Mouse (Mus musculus) frontal cortex, postnatal 36 days (tissue): ENCODE results near the gene Zfp36l2.

Experiments
- DNase-seq, 2 experiments: peaks; one replicate each; pipeline ENCODE4 v3.0.0; 2022; ENCODE audit warnings: low spot score in 2 of 2

Zfp36l2 gene

DNA sequence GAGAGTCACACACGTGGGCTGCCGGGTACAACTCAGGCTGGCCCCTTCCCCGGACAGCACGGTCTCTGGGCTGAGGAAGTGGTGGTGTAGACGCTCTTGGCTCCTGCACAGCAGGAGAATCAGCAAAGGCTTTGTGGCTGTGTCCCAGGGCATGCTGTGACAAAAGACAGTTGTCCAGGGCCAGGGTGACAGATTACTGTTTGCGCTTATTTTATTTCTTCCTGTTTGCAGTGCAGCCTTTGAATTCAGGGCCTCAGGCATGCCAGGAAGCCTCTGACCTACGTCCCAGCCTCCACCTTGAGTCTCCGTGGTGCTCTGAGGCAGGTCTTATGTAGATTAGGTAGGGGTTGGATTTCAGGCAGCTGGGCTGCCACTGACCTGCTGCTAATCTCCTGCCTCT is 10.3 kb downstream of the Zfp36l2 start:
- no peak for DNase-seq

DNA sequence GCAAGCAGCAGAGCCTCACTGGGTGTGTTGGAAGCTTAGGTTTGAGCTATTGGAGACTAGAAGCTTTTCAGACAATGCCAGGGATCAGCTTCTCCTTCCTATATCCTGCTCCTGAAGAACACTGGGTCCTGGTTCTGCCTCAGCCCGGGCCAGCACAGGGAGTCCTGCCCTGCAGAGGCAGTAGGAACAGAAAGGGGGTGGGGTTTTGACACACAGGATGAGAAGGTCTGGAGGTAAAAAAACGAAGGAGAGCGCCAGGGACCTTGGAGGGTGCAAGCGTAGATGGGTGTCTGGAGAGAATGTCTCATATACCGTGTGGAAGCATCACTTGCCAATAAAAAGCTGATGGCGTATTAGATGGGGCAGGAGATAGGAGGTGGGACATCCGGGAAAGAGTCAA is 11.3 kb downstream of the Zfp36l2 start:
- DNase-seq, result no peak

DNA sequence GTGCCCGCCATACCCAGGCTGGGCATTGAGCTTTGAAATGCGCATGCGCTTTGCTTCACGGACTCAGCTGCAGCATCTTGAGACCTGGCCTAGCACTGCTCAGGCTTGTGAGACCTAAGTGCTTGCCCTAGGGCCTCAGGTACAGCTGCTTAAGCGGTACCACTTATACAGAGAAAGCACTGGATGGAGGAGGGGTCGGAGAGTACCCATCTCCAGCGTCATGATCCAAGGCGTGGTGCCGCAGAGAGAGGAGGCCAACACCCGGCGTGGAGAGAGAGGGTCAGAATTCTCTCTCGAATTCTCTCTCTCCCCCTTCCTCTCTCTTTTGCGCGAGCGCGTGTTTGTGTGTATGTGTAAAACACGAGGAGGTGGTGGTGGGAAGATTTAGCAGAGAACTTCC is 12.6 kb downstream of the Zfp36l2 start:
- DNase-seq, result no peak

DNA sequence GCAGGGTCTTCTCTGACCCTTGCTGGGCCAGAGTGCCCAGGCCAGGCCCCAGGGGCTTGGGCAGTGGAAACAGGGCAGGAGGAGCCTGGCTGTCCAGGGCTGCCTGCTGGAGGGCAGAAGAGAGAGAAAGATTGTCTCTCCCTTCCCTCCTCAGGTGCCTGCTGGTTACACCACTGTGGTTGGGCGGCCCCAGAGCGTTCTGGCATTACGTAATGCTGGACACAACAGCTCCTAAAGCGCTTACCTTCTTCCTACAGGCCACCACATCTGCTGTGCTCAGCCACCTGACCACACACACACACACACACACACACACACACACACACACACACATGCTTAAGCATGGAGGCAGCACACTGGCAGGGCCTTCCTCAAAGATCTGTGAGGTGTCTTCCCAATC is 20.4 kb downstream of the Zfp36l2 start:
- no peak for DNase-seq

DNA sequence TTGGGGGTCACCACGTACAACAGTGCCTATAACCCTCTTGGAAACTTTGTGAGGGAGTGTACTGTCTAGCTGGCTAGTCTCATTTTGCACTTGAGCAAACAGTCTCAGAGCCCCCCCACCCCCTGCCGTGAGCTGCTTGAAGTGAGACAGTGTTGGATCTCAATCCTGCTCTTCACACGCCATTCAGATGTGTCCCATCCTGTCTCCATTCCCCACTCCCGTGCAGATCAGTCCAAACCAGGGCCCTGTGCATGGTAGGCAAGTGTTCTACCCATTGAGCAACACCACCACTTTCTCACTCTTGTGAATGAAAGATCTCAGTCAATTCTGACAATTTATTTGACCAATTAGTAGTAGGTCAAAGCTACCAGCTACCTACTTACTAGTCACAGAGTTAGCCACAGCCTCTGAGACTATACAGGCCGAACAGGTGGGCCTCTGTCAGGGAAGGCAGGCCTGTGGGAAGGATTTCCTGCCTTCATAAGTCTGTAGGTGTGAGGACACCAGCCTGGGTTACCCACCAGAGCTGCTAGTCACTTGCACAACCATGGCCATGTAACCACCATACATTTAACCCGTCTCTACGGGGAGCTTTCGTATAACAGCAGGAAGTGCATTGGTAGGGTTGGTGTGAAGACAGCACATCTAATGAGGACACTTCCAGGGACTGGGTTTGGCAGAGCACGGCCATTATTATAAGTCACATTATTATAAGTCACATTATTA is 21.4 kb downstream of the Zfp36l2 start:
- DNase-seq, result no peak

DNA sequence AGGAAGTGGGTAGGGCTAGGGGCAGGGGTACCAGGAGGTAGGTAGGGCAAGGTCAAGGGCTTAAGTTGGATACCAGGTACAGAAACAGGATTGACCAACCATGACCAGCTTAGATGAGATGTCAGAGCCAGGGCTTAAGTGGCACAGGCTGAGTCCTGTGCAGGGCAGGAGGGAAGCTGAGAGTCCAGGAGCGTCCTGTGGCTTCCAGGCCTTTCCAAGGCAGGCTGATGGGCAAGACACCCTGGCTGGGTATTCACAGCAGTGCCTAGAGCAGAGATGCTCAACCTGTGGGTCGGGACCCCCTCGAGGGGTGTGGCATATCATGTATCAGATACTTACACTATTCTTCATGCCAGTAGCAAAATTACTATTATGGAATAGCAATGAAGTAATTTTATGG is 22.0 kb downstream of the Zfp36l2 start:
- DNase-seq, result no peak

DNA sequence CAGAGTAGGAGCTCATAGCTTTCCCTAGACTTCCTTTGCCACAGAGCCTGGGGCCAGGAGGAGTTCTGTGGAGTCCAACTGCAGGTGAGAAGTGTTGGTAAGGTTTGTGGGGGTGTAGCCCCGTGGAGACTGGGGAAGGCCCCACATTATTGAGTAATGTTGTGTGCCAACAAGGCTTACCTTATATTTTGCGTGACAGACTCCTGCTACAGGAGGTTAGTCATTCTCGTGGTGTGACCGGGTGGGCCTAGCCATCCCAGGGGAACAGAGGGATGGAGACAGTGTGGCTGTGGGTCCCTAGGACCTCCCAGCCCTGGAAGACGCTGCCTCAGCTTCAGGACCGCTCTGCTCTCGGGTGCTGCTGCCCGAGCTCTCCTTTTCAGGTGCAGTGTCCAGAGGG is 23.6 kb downstream of the Zfp36l2 start:
- no peak for DNase-seq

DNA sequence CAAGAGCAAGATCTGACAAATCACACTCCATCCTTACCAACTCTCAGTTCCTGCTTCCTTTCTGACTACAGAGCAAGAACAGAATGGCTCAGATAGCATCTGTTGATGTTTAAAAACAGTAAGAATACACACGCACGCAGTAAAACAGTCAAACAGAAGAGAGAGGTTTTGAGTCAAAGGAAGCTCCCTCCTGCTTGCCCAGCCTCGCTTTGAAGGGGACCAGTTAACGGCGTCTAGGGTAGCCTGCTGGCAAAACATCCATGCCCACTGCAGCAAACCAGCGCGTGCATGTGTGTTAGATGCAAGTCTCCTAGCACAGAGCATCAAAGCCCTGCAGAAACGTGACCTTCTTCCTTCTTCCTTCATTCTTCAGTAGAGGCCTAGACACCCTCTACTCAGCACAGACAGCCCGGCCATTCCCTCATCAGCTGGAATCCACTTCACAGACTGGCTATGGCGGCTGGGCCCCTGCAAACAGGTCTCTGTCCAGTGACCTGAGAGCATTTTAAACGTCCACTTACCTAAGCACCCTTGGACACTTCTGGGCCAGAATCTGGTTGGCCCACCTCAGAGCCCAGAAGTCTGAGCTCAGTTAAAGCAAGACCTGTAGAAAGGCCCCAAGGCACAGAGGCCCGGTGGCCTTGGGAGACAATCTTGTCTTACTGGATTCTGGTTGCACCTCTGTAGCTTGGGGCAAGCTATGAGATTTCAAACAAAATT is 24.5 kb downstream of the Zfp36l2 start:
- no peak for DNase-seq

DNA sequence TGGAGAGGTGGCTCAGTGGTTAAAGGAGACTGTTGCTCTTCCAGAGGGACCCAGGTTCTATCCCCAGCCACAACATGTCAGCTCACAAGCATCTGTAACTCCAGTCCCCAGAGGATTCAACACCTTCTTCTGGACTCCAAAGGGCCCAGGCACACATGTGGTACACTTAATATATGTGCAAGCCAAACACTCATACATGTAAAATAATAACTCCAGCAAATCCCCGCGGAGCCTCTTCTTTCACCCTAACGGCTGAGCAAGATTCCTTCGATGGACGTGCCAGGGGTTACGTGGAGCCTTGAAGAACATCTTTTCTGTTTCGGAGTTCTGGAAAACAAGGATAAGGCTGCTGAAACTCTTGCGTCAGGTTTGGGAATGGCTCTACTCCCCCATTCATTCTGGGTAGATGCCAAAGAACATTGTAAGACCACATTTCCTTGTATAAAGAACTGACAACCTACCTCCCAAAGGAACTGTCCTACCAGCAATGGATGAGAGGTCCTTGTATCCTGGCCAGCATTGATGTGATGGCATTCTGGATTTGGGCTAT is 25.5 kb downstream of the Zfp36l2 start:
- no peak for DNase-seq

DNA sequence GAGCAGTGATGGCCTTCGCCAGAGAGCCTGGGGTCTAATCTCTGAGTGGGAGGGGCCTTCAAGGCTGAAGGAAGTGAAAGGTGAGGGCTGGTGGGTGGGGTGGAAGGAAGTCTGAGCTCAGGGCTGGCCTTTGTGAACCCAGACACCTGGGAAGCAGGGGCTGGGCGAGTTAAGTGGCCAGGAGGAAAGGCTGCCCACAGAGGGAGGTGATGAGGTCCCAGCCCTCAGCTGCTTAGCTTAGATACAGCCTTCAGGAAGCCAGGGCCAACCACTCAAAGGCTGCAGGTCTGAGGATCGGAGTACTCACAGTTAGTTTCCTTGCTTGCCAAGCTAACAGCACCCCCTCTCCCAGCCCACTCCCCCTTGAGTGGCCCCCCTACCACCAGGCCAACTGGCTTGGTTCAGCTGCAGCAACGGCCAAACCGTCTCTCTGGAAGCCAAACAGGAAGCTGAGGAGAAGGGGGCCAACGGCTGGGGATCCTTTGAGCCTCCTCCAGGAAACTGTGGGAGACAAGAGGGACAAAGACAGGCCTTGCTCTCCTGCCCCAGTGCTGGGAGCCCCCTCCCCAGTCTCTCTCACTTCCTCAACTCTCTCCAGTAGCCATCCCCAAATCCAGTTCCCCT is 26.4 kb downstream of the Zfp36l2 start:
- DNase-seq, result no peak

DNA sequence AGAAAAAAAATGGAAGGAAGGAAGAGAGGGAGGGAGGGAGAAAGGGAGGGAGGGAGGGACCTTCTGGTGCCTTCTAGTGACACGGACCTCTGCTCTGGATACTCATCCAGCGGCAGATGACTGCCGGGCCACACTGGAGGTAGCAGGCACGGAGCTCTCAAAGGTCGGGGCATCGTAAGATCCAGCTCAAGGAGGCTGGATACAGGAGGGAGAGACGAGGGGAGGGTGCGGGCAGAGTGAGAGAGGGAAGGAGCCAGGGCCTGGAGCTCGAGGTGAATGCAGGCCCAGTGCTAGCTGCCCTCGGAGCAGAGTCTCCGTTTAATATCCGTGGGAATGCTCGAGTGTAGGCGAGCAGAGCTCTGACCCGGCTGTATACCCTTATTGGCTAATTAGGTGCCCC is 28.9 kb downstream of the Zfp36l2 start:
- no peak for DNase-seq

DNA sequence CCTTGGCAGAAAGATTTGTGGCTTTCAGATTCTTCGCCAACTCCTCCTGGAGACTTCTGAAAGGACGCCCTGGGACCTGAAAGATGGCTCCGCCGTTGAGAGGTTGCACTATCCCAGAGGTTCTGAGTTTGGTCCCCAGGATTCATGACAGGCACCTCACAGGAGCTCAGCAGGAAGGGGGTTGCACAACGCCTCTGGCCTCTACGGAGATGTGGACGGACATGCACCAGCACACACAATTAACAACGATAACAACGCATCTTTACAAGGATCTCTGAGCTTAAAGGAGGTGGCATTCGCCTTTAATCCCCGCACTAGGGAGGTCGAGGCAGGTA is 29.3 kb downstream of the Zfp36l2 start:
- no peak for DNase-seq

DNA sequence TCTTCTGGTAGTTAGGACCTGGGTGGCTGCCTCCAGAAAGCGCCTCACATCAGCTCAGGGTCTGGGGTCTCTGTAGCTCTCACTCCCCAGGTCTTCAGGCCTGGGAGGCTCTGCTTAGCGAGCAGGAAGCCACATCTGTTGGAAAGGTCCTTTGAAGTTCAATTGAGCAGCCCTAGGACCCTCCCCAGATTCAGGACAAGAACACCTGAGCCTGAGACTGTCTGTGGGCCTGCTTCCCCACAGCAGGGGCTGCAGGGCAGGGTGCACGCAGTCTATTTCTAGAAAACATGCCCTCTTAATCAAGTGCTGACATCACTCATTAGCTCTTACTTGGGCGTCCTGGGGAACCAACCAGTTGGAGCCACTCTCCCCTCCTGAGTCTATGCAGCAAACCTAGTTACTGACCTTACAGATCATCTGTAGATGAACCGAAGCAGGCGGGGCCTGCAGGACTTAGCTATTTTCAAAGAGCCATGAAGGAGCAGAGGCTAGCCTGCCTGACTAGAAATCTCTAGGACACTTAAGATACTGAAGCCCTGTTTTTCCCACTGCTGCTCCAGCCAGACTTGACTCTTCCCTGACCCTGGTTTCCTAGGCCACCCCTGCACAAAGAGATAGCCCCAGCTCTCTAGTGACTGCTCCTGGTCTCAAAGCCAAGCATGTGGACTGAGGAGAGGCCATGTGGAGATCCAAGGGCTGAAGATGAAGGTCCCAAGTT is 29.8 kb downstream of the Zfp36l2 start:
- no peak for DNase-seq

DNA sequence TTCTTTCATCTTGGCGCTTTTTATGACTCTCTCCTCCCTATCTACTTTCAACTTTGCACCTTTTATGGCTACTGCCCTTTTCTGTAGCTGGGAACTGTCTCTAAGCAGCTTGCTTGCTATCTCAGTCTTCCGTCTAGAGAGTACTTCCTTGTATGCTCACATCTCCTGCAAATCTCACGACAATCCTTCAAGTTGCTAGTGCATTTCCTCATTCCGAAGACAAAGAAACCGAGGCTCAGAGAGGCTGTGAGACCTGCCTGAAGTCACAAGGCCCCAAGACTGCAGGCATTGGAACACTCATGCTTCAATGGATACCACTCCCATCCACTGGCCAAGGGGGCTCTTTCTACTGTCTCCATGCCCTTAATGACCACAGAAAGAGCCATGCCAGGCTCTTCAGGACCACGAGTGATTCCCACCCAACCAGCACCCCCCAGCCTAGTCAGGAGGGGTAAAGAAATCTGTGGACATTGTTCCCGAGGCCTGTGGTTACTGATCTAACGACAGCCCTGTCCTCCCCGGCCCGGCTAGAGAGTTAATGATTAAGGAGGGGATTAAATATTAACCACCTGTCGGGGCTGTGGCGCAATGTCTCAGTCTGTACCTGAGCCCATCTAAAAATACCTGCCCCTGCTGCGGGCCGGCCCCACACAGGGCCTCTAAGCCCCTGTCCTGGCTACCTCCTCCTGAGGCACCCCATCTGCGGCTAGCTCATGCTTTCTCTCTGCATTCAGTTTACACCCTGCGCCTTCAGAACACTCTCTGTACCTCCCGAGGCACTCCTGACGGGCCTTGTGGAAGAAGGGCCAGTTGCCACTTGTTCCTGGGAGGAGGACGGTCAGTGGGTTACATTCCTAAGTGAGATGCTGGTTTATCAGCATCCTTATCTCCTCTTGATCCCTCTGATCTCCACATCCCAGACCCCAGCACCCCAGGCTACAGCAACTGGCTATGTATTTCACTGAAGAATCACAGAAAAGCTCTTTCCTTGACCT is 30.7 kb downstream of the Zfp36l2 start:
- no peak for DNase-seq

DNA sequence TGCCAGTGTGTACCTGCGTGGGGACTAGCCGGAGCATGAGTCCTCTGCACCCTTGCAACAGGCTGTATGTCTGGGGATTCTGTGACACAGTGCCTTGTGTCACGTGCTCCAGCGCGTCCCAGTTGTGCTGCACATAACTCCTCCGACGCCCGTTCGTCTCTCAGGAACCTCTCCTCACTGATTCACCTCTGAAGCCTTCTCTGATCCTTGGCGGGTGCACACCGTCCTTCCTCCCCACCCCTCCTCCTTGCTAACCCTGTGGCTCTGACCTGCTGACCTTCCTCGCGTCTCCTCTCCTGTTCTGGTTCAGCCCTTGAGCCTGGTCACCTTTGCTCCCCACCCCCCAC is 31.5 kb downstream of the Zfp36l2 start:
- no peak for DNase-seq

DNA sequence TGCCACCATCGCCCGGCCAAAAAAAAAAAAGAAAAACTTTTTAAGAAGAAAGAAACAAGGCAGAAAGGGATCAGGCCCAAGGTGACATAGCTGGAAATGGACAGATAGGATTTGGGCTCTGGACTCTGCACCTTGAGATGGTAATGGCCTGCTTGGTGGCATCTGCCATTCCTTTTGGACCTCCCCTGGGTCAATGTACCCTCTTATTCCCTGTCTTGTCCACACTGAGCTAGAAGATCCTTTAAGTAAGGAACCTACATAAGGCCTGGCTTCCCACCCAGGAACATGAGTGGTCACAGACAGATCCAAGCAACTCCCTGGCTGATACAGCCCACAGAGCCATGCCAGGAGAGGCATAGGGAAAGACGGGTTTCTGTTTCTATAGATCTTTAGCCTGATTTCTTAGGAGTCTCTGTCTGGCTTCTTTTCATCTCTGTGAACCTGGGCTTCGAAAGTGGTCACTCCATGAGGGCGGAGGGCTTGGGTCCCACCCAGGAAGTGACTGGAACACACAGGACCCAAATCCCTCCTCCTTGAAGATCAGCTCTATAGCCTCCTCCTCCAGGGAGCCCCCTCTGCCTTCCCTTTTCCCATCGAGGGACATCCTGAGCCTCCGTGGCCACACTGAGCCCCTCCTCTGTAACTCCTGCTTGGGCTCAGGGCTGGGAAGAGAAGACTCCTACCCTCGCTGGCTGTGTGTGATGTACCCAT is 32.1 kb downstream of the Zfp36l2 start:
- no peak for DNase-seq

DNA sequence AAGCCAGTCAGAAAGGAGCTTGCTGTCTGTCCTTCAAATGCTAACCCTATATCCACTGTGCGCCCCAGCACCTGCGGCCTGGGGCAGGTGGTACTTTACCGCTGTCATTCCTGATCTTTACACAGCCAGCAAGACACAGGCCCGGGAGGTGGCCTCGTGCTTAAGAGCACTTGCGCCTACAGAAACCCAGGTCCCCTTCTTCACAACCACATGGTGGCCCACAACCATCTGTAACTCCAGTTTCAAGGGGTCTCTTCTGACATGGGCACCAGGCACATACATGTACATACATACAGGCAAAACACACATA is 32.8 kb downstream of the Zfp36l2 start:
- DNase-seq, result no peak

DNA sequence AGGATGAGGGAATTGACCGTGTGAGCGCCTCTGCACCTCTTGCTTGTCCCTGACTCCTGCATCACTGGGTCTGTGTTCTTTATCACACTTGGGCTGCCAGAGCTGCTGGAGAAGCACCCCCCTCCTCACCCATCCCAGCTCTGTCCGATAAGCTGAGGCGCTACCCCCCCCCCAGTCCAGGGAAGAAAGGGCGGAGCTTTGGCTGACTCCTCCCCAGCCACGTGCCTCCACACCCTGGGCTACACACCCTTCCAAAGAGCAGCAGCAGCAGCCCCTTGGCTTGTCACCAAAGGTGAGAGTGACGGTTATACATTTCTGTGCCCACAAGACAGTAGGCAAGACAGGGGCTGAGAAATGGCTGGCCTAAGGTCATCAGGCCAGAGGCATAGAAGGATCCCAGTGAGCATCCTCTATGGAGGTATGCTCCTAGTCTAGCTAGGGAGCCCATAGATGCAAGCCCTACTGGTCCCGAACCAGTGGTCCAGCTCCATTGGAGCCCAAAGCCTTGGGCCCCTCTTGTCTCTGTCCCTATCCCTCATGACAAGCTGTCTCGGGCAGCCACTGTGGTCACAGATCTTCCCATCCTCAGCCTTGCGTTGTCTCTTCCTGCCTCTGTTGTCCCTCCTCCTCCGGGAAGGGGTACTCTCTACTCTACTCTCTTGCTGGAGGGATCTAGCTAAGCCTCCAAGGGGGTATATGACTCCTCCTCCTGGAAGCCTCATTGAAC is 33.3 kb downstream of the Zfp36l2 start:
- no peak for DNase-seq

DNA sequence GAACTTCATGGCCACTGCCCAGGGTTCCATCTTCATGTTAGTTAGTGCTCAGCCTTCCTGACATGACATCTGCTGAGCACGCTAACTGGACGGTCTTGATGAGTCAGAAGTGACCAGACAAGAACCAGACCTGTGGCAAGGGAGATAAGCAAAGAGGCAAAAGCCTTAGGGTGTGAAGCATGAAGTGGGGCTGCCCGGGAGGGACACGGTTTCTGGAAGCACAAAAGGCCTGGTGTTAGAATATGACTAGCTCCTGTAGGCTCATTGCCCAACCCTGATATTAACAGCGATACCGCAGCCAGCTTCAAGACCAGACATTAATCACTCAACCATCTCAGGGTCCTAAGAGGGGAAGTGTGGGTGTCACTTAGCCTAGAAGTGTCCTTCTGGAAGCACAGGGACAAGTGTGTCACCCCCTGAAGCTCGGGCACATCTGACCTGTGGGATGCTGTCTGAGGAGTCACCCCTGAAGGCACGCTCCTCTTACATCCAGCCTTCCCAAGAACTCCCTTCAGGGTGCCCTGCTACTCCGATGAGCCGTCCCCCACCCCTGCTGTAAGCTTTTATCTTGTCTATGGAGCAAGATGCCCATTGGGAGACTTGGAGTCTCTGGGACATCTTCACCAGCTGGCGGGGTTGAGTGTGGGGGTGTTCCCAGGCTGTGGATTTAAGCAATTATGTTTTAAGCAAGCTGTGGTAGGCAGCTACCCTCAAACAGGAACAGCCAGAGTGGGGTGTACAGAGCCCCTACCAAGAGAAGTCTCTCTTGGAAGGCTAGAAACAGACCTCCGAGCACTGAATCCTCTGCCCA is 34.6 kb downstream of the Zfp36l2 start:
- no peak for DNase-seq
